Mouse (Mus musculus) B cell, adult (primary cell): ENCODE results near the gene Rab9. TPM values are rescaled to one million over a fixed set of nuclear protein-coding genes. Genes with fewer than 3 reads are reported as not detected.

Source experiments
- total RNA-seq: library from RNA; stranded (reverse); gene quantifications from 4 replicates; pipeline ENCODE4 v1.2.4, GENCODE M21; 2023; ENCODE audit not compliant: inconsistent age

Rab9 gene
- total RNA-seq = 16.5 to 19.0 TPM (median 17.8 TPM) in 4 replicates

GRCm38 (mm10) chrX:166479365-166479983 is at the start of gene Rab9:
TSS of gene Rab9 (minus strand) at chrX:166479867.

GRCm38 (mm10) chrX:166518345-166518744 is 38.7 kb upstream of the Rab9 start, which contains the start of gene Tceanc:
TSS of gene Tceanc (minus strand) at chrX:166518567.

GRCm38 (mm10) chrX:166440616-166441063 is 39.0 kb downstream of the Rab9 start, which contains the start of gene Ofd1:
TSS of gene Ofd1 (minus strand) at chrX:166440704.

GRCm38 (mm10) chrX:166440036-166440615 is 39.5 kb downstream of the Rab9 start, which contains the start of gene Trappc2:
TSS of gene Trappc2 (plus strand) at chrX:166440574.

Other genes with a start within 250 kb of the Rab9 start
- gene Gpm6b, start 241.0 kb downstream of the Rab9 start, total RNA-seq = 1.2 to 1.5 TPM (median 1.4 TPM) in 4 replicates
- 4.6 to 9.2 TPM (median 6.3 TPM) in 4 replicates for gene Trappc2, start 39.3 kb downstream of the Rab9 start, total RNA-seq
- 15.4 to 17.8 TPM (median 16.9 TPM) in 4 replicates for gene Ofd1, start 39.2 kb downstream of the Rab9 start, total RNA-seq
- gene Tceanc, start 38.7 kb upstream of the Rab9 start, total RNA-seq = 5.8 to 12.4 TPM (median 9.4 TPM) in 4 replicates
- 0.54 to 1.5 TPM (median 0.64 TPM) in 4 replicates for gene Egfl6, start 105.9 kb upstream of the Rab9 start, total RNA-seq